Mouse (Mus musculus): Measurements from ENCODE around the gene Arhgef17.

- TF ChIP-seq CTCF (conservative IDR thresholded peaks at IDR 0.05; ENCODE audit: low read length): no peak
- TF ChIP-seq POU5F1 (IDR thresholded peaks at IDR 0.05; ENCODE audit: borderline replicate concordance, low read length): no peak
- no peak for TF ChIP-seq NANOG (IDR thresholded peaks at IDR 0.05; ENCODE audit: borderline replicate concordance, low read length)
Measured at GRCm38 (mm10) chr7:100944306-100944705, 12.4 kb upstream of the Arhgef17 start.

Measured in E14TG2a.4 (cell line).